Mouse (Mus musculus): ENCODE data around the gene Aars2. TPM values are rescaled to one million over a fixed set of nuclear protein-coding genes. Genes with fewer than 3 reads are reported as not detected.

Aars2 gene
- polyA plus RNA-seq, 1 experiment from 2014 or later, result 8.6 TPM

DNA sequence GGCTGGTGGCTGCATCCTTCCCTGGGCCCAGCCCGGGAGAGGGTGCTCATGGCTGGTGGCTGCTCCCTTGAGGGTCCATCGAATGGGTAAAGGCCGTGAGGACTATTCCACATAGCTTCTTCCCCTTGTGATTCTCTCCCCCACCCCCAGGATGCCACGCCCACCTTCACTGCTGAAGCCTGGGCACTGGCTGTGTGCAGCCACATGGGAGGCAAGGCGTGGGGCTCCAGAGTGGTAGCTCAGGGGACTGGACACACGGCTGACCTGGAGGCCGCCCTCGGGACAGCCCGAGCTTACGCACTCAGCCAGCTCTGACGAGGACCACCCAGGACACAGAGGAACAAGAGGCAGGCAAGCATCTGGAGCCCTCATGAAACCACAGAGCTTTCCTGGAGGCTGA is 13.5 kb downstream of the Aars2 start:
- Histone ChIP-seq H3K4me3 (replicated peaks) (no peak overlapping the region), H3K36me3 (peaks cover 10% of the 10 kb centered on the region; the same call in 1 of the 2 replicates), H3K4me2 (no peak overlapping the region), H3K9me3 (replicated peaks) (no peaks in the 10 kb centered on the region), H3K27ac (no peak overlapping the region), H3K4me1 (replicated peaks) (peaks cover 12% of the 10 kb centered on the region), H3K9ac (no peak overlapping the region), H3K27me3 (peaks cover 19% of the 10 kb centered on the region)
- DNase-seq (no peak), ATAC-seq (ENCODE audit: low read depth) (no peak)
- WGBS (ENCODE audit: insufficient replicate concordance), result 76% methylated on average over 11 of the region's 11 CpGs

GRCm38 (mm10) chr17:45523263-45523662 is 16.6 kb downstream of the Aars2 start, which contains the start of gene Tcte1:
TSS of gene Tcte1 (plus strand) at chr17:45523434.
- H3K9me3 ChIP-seq (replicated peaks), result no peaks in the 10 kb centered on the region
- 2% methylated on average over 21 of the region's 21 CpGs for WGBS (ENCODE audit: insufficient replicate concordance)
- DNase-seq (no peak), ATAC-seq (ENCODE audit: low read depth) (no peak)
- H3K27me3 ChIP-seq, result peaks cover 32% of the 10 kb centered on the region
- H3K4me2 ChIP-seq, result peak within 1 kb of the TSS; percentile 56
- H3K4me1 ChIP-seq (replicated peaks), result peaks cover 12% of the 10 kb centered on the region
- H3K27ac ChIP-seq, result no peak within 1 kb of the TSS
- H3K36me3 ChIP-seq, result peaks cover 6% of the 10 kb centered on the region; the same call in 1 of the 2 replicates
- peak within 1 kb of the TSS; percentile 28; the same call in 1 of the 2 replicates for H3K4me3 ChIP-seq (replicated peaks)
- peak within 1 kb of the TSS; percentile 29; the same call in 1 of the 2 replicates for H3K9ac ChIP-seq

DNA sequence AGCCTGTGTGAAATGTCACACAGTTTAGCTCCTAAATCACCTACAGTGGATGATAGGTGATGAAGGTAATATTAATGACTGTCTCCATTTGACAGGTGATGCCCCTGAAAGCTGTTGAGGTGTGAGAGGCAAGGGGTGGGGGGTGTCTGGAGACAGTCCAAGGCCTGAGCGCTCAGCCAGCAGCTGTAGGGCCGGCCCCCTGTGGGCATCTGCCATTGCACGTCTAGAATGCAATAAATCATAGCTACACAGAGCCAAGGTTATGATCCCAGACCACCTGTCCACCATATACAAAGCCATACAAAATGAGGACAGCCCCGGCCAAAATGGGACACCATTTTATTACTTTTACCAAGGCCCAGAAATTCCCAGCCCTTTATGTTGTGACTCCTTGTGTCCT is 18.3 kb downstream of the Aars2 start:
- Histone ChIP-seq H3K4me2 (no peak overlapping the region), H3K4me3 (replicated peaks) (no peak overlapping the region), H3K9ac (no peak overlapping the region), H3K4me1 (replicated peaks) (peaks cover 12% of the 10 kb centered on the region), H3K36me3 (no peaks in the 10 kb centered on the region), H3K27ac (no peak overlapping the region), H3K9me3 (replicated peaks) (no peaks in the 10 kb centered on the region), H3K27me3 (peaks cover 45% of the 10 kb centered on the region)
- no peak for ATAC-seq (ENCODE audit: low read depth)
- DNase-seq, result no peak
- 58% methylated on average over 4 of the region's 4 CpGs for WGBS (ENCODE audit: insufficient replicate concordance)

- WGBS (ENCODE audit: insufficient replicate concordance), result 31% methylated on average over 5 of the region's 5 CpGs
- ATAC-seq (ENCODE audit: low read depth) (no peak), DNase-seq (no peak)
- H3K27me3 ChIP-seq, result peaks cover 61% of the 10 kb centered on the region
- no peak overlapping the region for H3K4me3 ChIP-seq (replicated peaks)
- no peaks in the 10 kb centered on the region for H3K36me3 ChIP-seq
- H3K9me3 ChIP-seq (replicated peaks), result no peaks in the 10 kb centered on the region
- no peak overlapping the region for H3K9ac ChIP-seq
- no peak overlapping the region for H3K27ac ChIP-seq
- H3K4me1 ChIP-seq (replicated peaks), result peaks cover 12% of the 10 kb centered on the region
- H3K4me2 ChIP-seq, result no peak overlapping the region
Observed at GRCm38 (mm10) chr17:45526571-45526970, 19.9 kb downstream of the Aars2 start.

GRCm38 (mm10) chr17:45530346-45530782 is 23.7 kb downstream of the Aars2 start:
- H3K4me1 ChIP-seq (replicated peaks), result no peaks in the 10 kb centered on the region
- 37% methylated on average over 13 of the region's 13 CpGs for WGBS (ENCODE audit: insufficient replicate concordance)
- DNase-seq (no peak), ATAC-seq (ENCODE audit: low read depth) (no peak)
- no peaks in the 10 kb centered on the region for H3K9me3 ChIP-seq (replicated peaks)
- no peak overlapping the region for H3K4me2 ChIP-seq
- H3K27ac ChIP-seq, result no peak overlapping the region
- H3K4me3 ChIP-seq (replicated peaks), result no peak overlapping the region
- H3K27me3 ChIP-seq, result peaks cover 75% of the 10 kb centered on the region
- H3K36me3 ChIP-seq, result no peaks in the 10 kb centered on the region
- H3K9ac ChIP-seq, result no peak overlapping the region

- peaks cover 88% of the 10 kb centered on the region for H3K27me3 ChIP-seq
- no peak overlapping the region for H3K4me2 ChIP-seq
- ATAC-seq (ENCODE audit: low read depth) (no peak), DNase-seq (no peak)
- H3K9ac ChIP-seq, result no peak overlapping the region
- 31% methylated on average over 15 of the region's 15 CpGs for WGBS (ENCODE audit: insufficient replicate concordance)
- H3K27ac ChIP-seq, result no peak overlapping the region
- no peaks in the 10 kb centered on the region for H3K36me3 ChIP-seq
- H3K4me1 ChIP-seq (replicated peaks), result no peaks in the 10 kb centered on the region
- H3K9me3 ChIP-seq (replicated peaks), result no peaks in the 10 kb centered on the region
- no peak overlapping the region for H3K4me3 ChIP-seq (replicated peaks)
Observed at GRCm38 (mm10) chr17:45532896-45533295, 26.3 kb downstream of the Aars2 start.

- no peak overlapping the region for H3K4me3 ChIP-seq (replicated peaks)
- no peak for DNase-seq
- H3K9me3 ChIP-seq (replicated peaks), result no peaks in the 10 kb centered on the region
- no peak overlapping the region for H3K27ac ChIP-seq
- no peak overlapping the region for H3K9ac ChIP-seq
- no peaks in the 10 kb centered on the region for H3K4me1 ChIP-seq (replicated peaks)
- peaks cover 96% of the 10 kb centered on the region for H3K27me3 ChIP-seq
- no peaks in the 10 kb centered on the region for H3K36me3 ChIP-seq
- no peak overlapping the region for H3K4me2 ChIP-seq
- no peak for ATAC-seq (ENCODE audit: low read depth)
- 10% methylated on average over 5 of the region's 5 CpGs for WGBS (ENCODE audit: insufficient replicate concordance)
Observed at GRCm38 (mm10) chr17:45536264-45536663, 29.6 kb downstream of the Aars2 start.

GRCm38 (mm10) chr17:45538394-45538793 is 31.8 kb downstream of the Aars2 start:
- DNase-seq, result no peak
- H3K4me2 ChIP-seq, result no peak overlapping the region
- no peak for ATAC-seq (ENCODE audit: low read depth)
- H3K27me3 ChIP-seq, result peaks cover 96% of the 10 kb centered on the region
- H3K27ac ChIP-seq, result no peak overlapping the region
- no peaks in the 10 kb centered on the region for H3K4me1 ChIP-seq (replicated peaks)
- H3K9me3 ChIP-seq (replicated peaks), result no peaks in the 10 kb centered on the region
- no peaks in the 10 kb centered on the region for H3K36me3 ChIP-seq
- WGBS (ENCODE audit: insufficient replicate concordance), result 46% methylated on average over 4 of the region's 4 CpGs
- H3K9ac ChIP-seq, result no peak overlapping the region
- no peak overlapping the region for H3K4me3 ChIP-seq (replicated peaks)

DNA sequence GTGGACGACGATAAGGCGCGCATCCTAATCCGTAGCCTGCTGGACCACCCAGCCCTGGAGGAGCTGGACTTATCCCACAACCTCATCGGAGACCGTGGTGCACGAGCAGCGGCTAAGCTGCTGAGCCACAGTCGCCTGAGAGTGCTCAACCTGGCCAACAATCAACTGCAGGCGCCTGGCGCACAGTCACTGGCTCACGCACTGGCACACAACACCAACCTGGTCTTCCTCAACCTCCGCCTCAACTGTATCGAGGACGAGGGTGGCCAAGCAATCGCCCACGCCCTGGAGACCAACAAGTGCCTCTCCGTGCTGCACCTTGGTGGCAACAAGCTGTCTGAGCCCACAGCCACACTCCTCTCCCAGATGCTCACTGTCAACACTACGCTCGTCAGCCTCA is 33.0 kb downstream of the Aars2 start:
- Histone ChIP-seq H3K36me3 (no peaks in the 10 kb centered on the region), H3K27ac (no peak overlapping the region), H3K9ac (no peak overlapping the region), H3K4me3 (replicated peaks) (no peak overlapping the region), H3K4me1 (replicated peaks) (peaks cover 1% of the 10 kb centered on the region; the same call in 1 of the 2 replicates), H3K9me3 (replicated peaks) (no peaks in the 10 kb centered on the region), H3K27me3 (peaks cover 99% of the 10 kb centered on the region), H3K4me2 (no peak overlapping the region)
- DNase-seq (no peak), ATAC-seq (ENCODE audit: low read depth) (no peak)
- 59% methylated on average over 21 of the region's 21 CpGs for WGBS (ENCODE audit: insufficient replicate concordance)

- no peaks in the 10 kb centered on the region for H3K36me3 ChIP-seq
- no peak overlapping the region for H3K9ac ChIP-seq
- H3K9me3 ChIP-seq (replicated peaks), result no peaks in the 10 kb centered on the region
- DNase-seq (no peak), ATAC-seq (ENCODE audit: low read depth) (no peak)
- H3K27me3 ChIP-seq, result peaks cover 99% of the 10 kb centered on the region
- peaks cover 11% of the 10 kb centered on the region for H3K4me1 ChIP-seq (replicated peaks)
- no peak overlapping the region for H3K4me3 ChIP-seq (replicated peaks)
- no peak overlapping the region for H3K4me2 ChIP-seq
- no peak overlapping the region for H3K27ac ChIP-seq
- 18% methylated on average over 6 of the region's 6 CpGs for WGBS (ENCODE audit: insufficient replicate concordance)
Observed at GRCm38 (mm10) chr17:45542129-45542528, 35.5 kb downstream of the Aars2 start.

- Histone ChIP-seq H3K36me3 (no peaks in the 10 kb centered on the region), H3K9me3 (replicated peaks) (no peaks in the 10 kb centered on the region), H3K4me2 (no peak overlapping the region), H3K27me3 (peaks cover 100% of the 10 kb centered on the region), H3K27ac (no peak overlapping the region), H3K4me3 (replicated peaks) (no peak overlapping the region), H3K9ac (no peak overlapping the region), H3K4me1 (replicated peaks) (peaks cover 11% of the 10 kb centered on the region)
- DNase-seq, result no peak
- ATAC-seq (ENCODE audit: low read depth), result no peak
- WGBS (ENCODE audit: insufficient replicate concordance), result 54% methylated on average over 2 of the region's 2 CpGs
Observed at GRCm38 (mm10) chr17:45542705-45543104, 36.1 kb downstream of the Aars2 start.

DNA sequence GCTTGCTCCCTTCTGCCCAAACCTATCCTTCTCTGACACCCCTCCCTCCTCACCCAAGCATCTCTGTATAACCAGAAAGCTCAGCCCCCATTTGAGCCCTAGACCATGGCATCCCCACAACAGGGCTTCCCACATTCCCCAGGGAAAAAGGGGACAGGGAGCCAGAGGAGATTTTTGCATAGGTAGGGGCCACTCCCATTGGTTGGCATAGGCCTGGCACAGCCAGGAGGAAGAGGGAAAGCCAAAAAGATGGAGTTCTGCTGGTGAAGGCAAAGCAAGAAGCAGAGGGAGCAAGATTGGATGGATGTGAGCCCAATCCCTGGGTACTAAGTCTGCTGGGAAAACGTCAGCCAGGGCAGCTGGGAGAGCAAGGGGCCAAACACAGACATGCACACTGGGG is 36.5 kb downstream of the Aars2 start:
- WGBS (ENCODE audit: insufficient replicate concordance), result 15% methylated on average over 1 of the region's 1 CpGs
- peaks cover 11% of the 10 kb centered on the region for H3K4me1 ChIP-seq (replicated peaks)
- no peak for ATAC-seq (ENCODE audit: low read depth)
- no peak overlapping the region for H3K9ac ChIP-seq
- H3K27me3 ChIP-seq, result peaks cover 100% of the 10 kb centered on the region
- H3K9me3 ChIP-seq (replicated peaks), result no peaks in the 10 kb centered on the region
- H3K4me3 ChIP-seq (replicated peaks), result no peak overlapping the region
- H3K27ac ChIP-seq, result no peak overlapping the region
- no peak for DNase-seq
- H3K36me3 ChIP-seq, result no peaks in the 10 kb centered on the region
- H3K4me2 ChIP-seq, result no peak overlapping the region

Data from liver, embryonic 13.5 days (tissue).